Mouse (Mus musculus): ENCODE results near the gene Nosip. TPM values are rescaled to one million over a fixed set of nuclear protein-coding genes. Genes with fewer than 3 reads are reported as not detected.

Gene Nosip
- total RNA-seq (2014; rRNA removed; ENCODE audit: low replicate concordance) (21.5 and 73.9 TPM in 2 replicates), polyA plus RNA-seq (2015; fragmentation: Nextera tagmentation; extraction: Ambion mirVana) (38.2 and 43.7 TPM in 2 replicates)

GRCm38 (mm10) chr7:45062239-45062835 is at the start of gene Nosip, which contains the start of gene Prrg2:
Gene Nosip, plus strand, starts transcription at chr7:45062429.
Gene Prrg2, minus strand, starts transcription at chr7:45062677.
- H3K4me2 ChIP-seq (ENCODE audit: low read depth, low read length) = peak within 1 kb of the TSS; percentile 76
- H3K36me3 ChIP-seq (replicated peaks; ENCODE audit: control insufficient read depth, insufficient read depth, low read length) = no peaks in the 10 kb centered on the region
- peak within 1 kb of the TSS; percentile 70 for H3K4me3 ChIP-seq (ENCODE audit: low read depth, low read length)
- H3K27me3 ChIP-seq (ENCODE audit: control insufficient read depth, insufficient read depth, low read length) = no peaks in the 10 kb centered on the region
- WGBS = 0% methylated on average over 31 of the region's 31 CpGs
- DNase-seq (ENCODE audit: low spot score) = peak; percentile 98
- TF ChIP-seq EP300 (IDR thresholded peaks at IDR 0.05; ENCODE audit: low read depth) (peak; percentile 89), CTCF (IDR thresholded peaks at IDR 0.05; ENCODE audit: low read depth) (peak; percentile 21)
- peak within 1 kb of the TSS; percentile 53 for H3K9ac ChIP-seq (replicated peaks; ENCODE audit: low read depth, low read length)
- H3K4me1 ChIP-seq (ENCODE audit: control insufficient read depth, insufficient read depth) = peaks cover 7% of the 10 kb centered on the region; the same call in 1 of the 2 replicates
- peak; percentile 90 for ATAC-seq (ENCODE audit: insufficient read depth, low read depth)
- peak within 1 kb of the TSS; percentile 92 for H3K27ac ChIP-seq (ENCODE audit: low read depth)
- H3K9me3 ChIP-seq (replicated peaks; ENCODE audit: control insufficient read depth, low read length) = no peaks in the 10 kb centered on the region

GRCm38 (mm10) chr7:45012824-45013223 is 49.4 kb upstream of the Nosip start:
- DNase-seq (ENCODE audit: low spot score) (no peak), ATAC-seq (ENCODE audit: insufficient read depth, low read depth) (no peak)
- H3K9me3 ChIP-seq (replicated peaks; ENCODE audit: control insufficient read depth, low read length) = no peaks in the 10 kb centered on the region
- H3K4me2 ChIP-seq (ENCODE audit: low read depth, low read length) = no peak overlapping the region
- WGBS = 69% methylated on average over 4 of the region's 4 CpGs
- H3K27me3 ChIP-seq (ENCODE audit: control insufficient read depth, insufficient read depth, low read length) = no peaks in the 10 kb centered on the region
- H3K4me1 ChIP-seq (ENCODE audit: control insufficient read depth, insufficient read depth) = peaks cover 9% of the 10 kb centered on the region
- H3K27ac ChIP-seq (ENCODE audit: low read depth) = no peak overlapping the region
- no peak overlapping the region for H3K4me3 ChIP-seq (ENCODE audit: low read depth, low read length)
- TF ChIP-seq EP300 (IDR thresholded peaks at IDR 0.05; ENCODE audit: low read depth) (no peak), CTCF (IDR thresholded peaks at IDR 0.05; ENCODE audit: low read depth) (no peak)
- H3K36me3 ChIP-seq (replicated peaks; ENCODE audit: control insufficient read depth, insufficient read depth, low read length) = peaks cover 53% of the 10 kb centered on the region
- no peak overlapping the region for H3K9ac ChIP-seq (replicated peaks; ENCODE audit: low read depth, low read length)

- no peak for ATAC-seq (ENCODE audit: insufficient read depth, low read depth)
- 91% methylated on average over 16 of the region's 16 CpGs for WGBS
- no peak for DNase-seq (ENCODE audit: low spot score)
- no peaks in the 10 kb centered on the region for H3K27me3 ChIP-seq (ENCODE audit: control insufficient read depth, insufficient read depth, low read length)
- no peak overlapping the region for H3K4me3 ChIP-seq (ENCODE audit: low read depth, low read length)
- peaks cover 46% of the 10 kb centered on the region for H3K36me3 ChIP-seq (replicated peaks; ENCODE audit: control insufficient read depth, insufficient read depth, low read length)
- peaks cover 9% of the 10 kb centered on the region for H3K4me1 ChIP-seq (ENCODE audit: control insufficient read depth, insufficient read depth)
- no peaks in the 10 kb centered on the region for H3K9me3 ChIP-seq (replicated peaks; ENCODE audit: control insufficient read depth, low read length)
- H3K4me2 ChIP-seq (ENCODE audit: low read depth, low read length) = no peak overlapping the region
- H3K9ac ChIP-seq (replicated peaks; ENCODE audit: low read depth, low read length) = no peak overlapping the region
- TF ChIP-seq CTCF (IDR thresholded peaks at IDR 0.05; ENCODE audit: low read depth) = no peak
- TF ChIP-seq EP300 (IDR thresholded peaks at IDR 0.05; ENCODE audit: low read depth) = no peak
- no peak overlapping the region for H3K27ac ChIP-seq (ENCODE audit: low read depth)
These were observed 48.7 kb upstream of the Nosip start for GRCm38 (mm10) chr7:45013366-45014095.

- TF ChIP-seq EP300 (IDR thresholded peaks at IDR 0.05; ENCODE audit: low read depth) (no peak), CTCF (IDR thresholded peaks at IDR 0.05; ENCODE audit: low read depth) (no peak)
- H3K9ac ChIP-seq (replicated peaks; ENCODE audit: low read depth, low read length) = no peak overlapping the region
- no peak for DNase-seq (ENCODE audit: low spot score)
These were observed 48.2 kb upstream of the Nosip start for GRCm38 (mm10) chr7:45014096-45014451.

GRCm38 (mm10) chr7:45015344-45015956 is 46.8 kb upstream of the Nosip start:
- TF ChIP-seq CTCF (IDR thresholded peaks at IDR 0.05; ENCODE audit: low read depth) = no peak
- TF ChIP-seq EP300 (IDR thresholded peaks at IDR 0.05; ENCODE audit: low read depth) = no peak
- peak overlapping the region; percentile 96 for H3K9ac ChIP-seq (replicated peaks; ENCODE audit: low read depth, low read length)
- no peaks in the 10 kb centered on the region for H3K27me3 ChIP-seq (ENCODE audit: control insufficient read depth, insufficient read depth, low read length)
- DNase-seq (ENCODE audit: low spot score) (no peak), ATAC-seq (ENCODE audit: insufficient read depth, low read depth) (no peak)
- peaks cover 9% of the 10 kb centered on the region for H3K4me1 ChIP-seq (ENCODE audit: control insufficient read depth, insufficient read depth)
- WGBS = under 1% methylated on average over 16 of the region's 20 CpGs
- peak overlapping the region; percentile 75 for H3K4me2 ChIP-seq (ENCODE audit: low read depth, low read length)
- H3K9me3 ChIP-seq (replicated peaks; ENCODE audit: control insufficient read depth, low read length) = no peaks in the 10 kb centered on the region
- peak overlapping the region; percentile 95 for H3K4me3 ChIP-seq (ENCODE audit: low read depth, low read length)
- H3K27ac ChIP-seq (ENCODE audit: low read depth) = peak overlapping the region; percentile 100
- H3K36me3 ChIP-seq (replicated peaks; ENCODE audit: control insufficient read depth, insufficient read depth, low read length) = peaks cover 31% of the 10 kb centered on the region

More at GRCm38 (mm10) chr7:45014096-45014451, 48.2 kb upstream of the Nosip start:
- Histone ChIP-seq H3K4me1 (ENCODE audit: control insufficient read depth, insufficient read depth) (peaks cover 9% of the 10 kb centered on the region), H3K4me2 (ENCODE audit: low read depth, low read length) (no peak overlapping the region), H3K27me3 (ENCODE audit: control insufficient read depth, insufficient read depth, low read length) (no peaks in the 10 kb centered on the region), H3K4me3 (ENCODE audit: low read depth, low read length) (no peak overlapping the region), H3K9me3 (replicated peaks; ENCODE audit: control insufficient read depth, low read length) (no peaks in the 10 kb centered on the region), H3K36me3 (replicated peaks; ENCODE audit: control insufficient read depth, insufficient read depth, low read length) (peaks cover 41% of the 10 kb centered on the region), H3K27ac (ENCODE audit: low read depth) (no peak overlapping the region)
- WGBS = 86% methylated on average over 3 of the region's 3 CpGs
- ATAC-seq (ENCODE audit: insufficient read depth, low read depth) = no peak
